Mouse (Mus musculus) mesoderm, embryonic 11.5 days (tissue): ENCODE results near the gene Trim7.
"Not testable (repeated sequence)": the region's sequence is repeated elsewhere in the genome, so short reads cannot be mapped to it uniquely, and the experiment has no call there.

Source experiments
- DNase-seq: peaks from one replicate; pipeline ENCODE4 v3.0.0-alpha.2; 2012; ENCODE audit warnings: low read depth, low spot score

Trim7 gene

GRCm38 (mm10) chr11:48898812-48899431, 73.0 kb downstream of the Trim7 start:
- DNase-seq = no peak

GRCm38 (mm10) chr11:48900654-48901566, 75.0 kb downstream of the Trim7 start:
- not testable (repeated sequence) for DNase-seq

- not testable (repeated sequence) for DNase-seq
Measured at GRCm38 (mm10) chr11:48901567-48901930, 75.6 kb downstream of the Trim7 start.
